Mouse (Mus musculus) midbrain, embryonic 15.5 days (tissue): ENCODE results near the gene Fat3. TPM values are rescaled to one million over a fixed set of nuclear protein-coding genes. Genes with fewer than 3 reads are reported as not detected.

Experiments used
- ATAC-seq: fragments of 200-750 bp; cut with Nextera tagmentation; replicated peaks from 2 replicates; pipeline ENCODE4 v1.8.0; 2017; ENCODE audit warnings: moderate TSS enrichment
- H3K27ac ChIP-seq: fragments of 300-500 bp; sonication (generic); 2 replicates; pipeline ENCODE4 v1.5.1; 2015; ENCODE audit warnings: mild to moderate bottlenecking, inconsistent platforms
- H3K27me3 ChIP-seq: fragments of 300-500 bp; sonication (generic); replicated peaks from 2 replicates; pipeline ENCODE4 v1.6.1; 2015; ENCODE audit warnings: inconsistent platforms
- H3K36me3 ChIP-seq: fragments of 300-500 bp; sonication (generic); replicated peaks from 2 replicates; pipeline ENCODE4 v1.6.1; 2015; ENCODE audit warnings: inconsistent platforms
- H3K4me1 ChIP-seq: fragments of 300-500 bp; sonication (generic); 2 replicates; pipeline ENCODE4 v1.6.1; 2015; ENCODE audit warnings: inconsistent platforms
- H3K4me2 ChIP-seq: fragments of 300-500 bp; sonication (generic); 2 replicates; pipeline ENCODE4 v1.6.1; 2015; ENCODE audit warnings: inconsistent platforms, mild to moderate bottlenecking, moderate library complexity
- H3K4me3 ChIP-seq: fragments of 300-500 bp; sonication (generic); 2 replicates; pipeline ENCODE4 v1.5.1; 2015; ENCODE audit warnings: mild to moderate bottlenecking, inconsistent platforms
- H3K9ac ChIP-seq: fragments of 300-500 bp; sonication (generic); 2 replicates; pipeline ENCODE4 v1.6.1; 2015; ENCODE audit warnings: mild to moderate bottlenecking, inconsistent platforms
- H3K9me3 ChIP-seq: fragments of 300-500 bp; sonication (generic); 2 replicates; pipeline ENCODE4 v1.6.1; 2016; ENCODE audit warnings: inconsistent platforms
- WGBS: fragments of 180-500 bp; shearing (Covaris S2); methylation state at CpG from one replicate; pipeline ENCODE4 v1.1.7; 2015; ENCODE audit warnings: mixed read lengths; 5-methylcytosine and 5-hydroxymethylcytosine counted together
- polyA plus RNA-seq: library from polyadenylated mRNA; unstranded; fragments of >200 nt; fragmentation: Nextera tagmentation; extraction: Ambion mirVana; gene quantifications from 2 replicates; pipeline ENCODE4 v1.2.1, GENCODE M21; 2015

Fat3 gene
- polyA plus RNA-seq, 1 experiment from 2014 or later = 15.5 TPM

DNA sequence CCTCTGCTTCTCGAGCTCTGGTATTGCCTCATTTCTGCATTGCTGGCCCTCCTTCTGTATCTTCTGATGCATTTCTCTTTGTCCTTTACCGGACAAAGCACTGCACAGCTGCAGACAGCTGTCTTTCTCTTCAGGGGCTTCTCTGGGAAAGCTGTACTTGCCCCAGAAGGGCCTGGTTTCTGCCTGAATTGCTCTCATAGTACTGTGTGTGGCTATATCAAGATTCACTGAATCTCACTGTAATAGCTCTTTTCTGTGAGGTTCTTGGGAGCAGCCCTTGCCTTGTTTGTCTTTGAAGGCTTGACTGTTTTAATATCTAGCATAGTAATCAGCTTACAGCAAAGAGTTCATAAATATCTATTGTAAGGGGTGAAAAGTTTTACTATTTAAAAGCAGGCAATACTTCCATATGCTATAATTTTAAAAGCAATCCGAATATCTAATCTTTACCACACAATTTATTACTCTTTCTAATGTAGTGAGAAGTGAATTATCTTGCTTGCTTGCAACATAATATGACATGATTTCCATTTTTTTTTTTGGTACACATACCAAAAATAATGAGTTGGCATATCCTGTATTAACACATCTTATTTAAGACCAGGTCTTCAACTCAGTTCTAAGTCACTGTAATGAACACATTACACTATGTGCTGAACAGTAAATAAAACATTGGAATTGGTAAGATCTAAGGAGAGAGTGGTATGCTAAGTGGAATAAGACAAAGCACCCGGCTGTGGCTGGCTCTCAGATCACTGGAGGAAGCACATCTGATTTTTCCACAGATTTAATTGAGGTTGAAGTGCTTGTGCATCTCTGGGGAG is 348.1 kb downstream of the Fat3 start:
- ATAC-seq = no peak
- Histone ChIP-seq H3K36me3 (no peaks in the 10 kb centered on the region), H3K4me1 (0 out of 2 replicates have a peak, but pooled peaks cover 6% of the 10 kb centered on the region), H3K9me3 (no peaks in the 10 kb centered on the region), H3K27ac (no peak overlapping the region), H3K9ac (no peak overlapping the region), H3K27me3 (no peaks in the 10 kb centered on the region), H3K4me3 (no peak overlapping the region), H3K4me2 (no peak overlapping the region)
- WGBS = 41% methylated on average over 4 of the region's 4 CpGs

DNA sequence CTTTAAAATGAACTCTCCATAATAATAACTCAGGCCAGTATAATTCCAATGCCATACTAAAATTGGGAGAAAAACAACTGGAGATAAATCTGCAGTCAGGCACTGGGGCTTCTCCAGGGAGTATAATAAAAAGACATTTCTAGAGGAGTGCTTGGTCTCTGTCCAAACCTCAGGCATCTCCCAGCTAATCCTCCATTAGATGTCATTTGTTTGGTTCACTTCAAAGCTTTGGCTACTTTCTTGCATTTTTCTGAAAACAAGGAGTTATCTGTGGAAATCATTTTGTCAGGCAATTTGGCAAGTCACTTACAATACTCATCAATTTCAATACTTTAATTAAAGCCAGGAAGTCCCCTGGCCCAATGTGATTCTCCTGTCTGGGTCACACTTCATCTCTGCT is 351.0 kb downstream of the Fat3 start:
- Histone ChIP-seq H3K27ac (no peak overlapping the region), H3K9ac (no peak overlapping the region), H3K4me2 (no peak overlapping the region), H3K27me3 (no peaks in the 10 kb centered on the region), H3K36me3 (no peaks in the 10 kb centered on the region), H3K9me3 (no peaks in the 10 kb centered on the region), H3K4me1 (0 out of 2 replicates have a peak, but pooled peaks cover 10% of the 10 kb centered on the region), H3K4me3 (no peak overlapping the region)
- ATAC-seq = no peak

DNA sequence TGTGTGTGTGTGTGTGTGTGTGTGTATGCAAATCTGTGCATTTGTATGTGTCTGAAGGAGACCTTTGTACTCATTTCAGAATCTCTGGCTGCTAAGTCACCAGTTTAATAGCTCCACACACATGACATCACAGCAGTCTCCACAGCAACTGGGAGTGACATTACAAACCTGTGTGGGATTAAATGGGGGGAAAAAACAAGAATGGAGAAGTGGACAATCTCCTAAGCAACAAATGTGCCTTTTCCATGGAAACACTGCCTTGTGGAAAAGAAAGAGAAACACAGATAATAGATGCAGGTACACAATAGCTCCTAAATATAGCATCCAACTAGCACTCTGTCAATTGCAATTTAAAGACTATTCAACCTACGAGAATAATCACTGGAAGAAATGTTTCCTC is 353.4 kb downstream of the Fat3 start:
- no peaks in the 10 kb centered on the region for H3K27me3 ChIP-seq
- no peaks in the 10 kb centered on the region for H3K9me3 ChIP-seq
- peak overlapping the region; percentile 42; the same call in 1 of the 2 replicates for H3K27ac ChIP-seq
- WGBS = 3% methylated on average over 1 of the region's 1 CpGs
- H3K4me2 ChIP-seq = no peak overlapping the region
- H3K4me3 ChIP-seq = no peak overlapping the region
- peak; percentile 62 for ATAC-seq
- no peaks in the 10 kb centered on the region for H3K36me3 ChIP-seq
- no peak overlapping the region for H3K9ac ChIP-seq
- 0 out of 2 replicates have a peak, but pooled peaks cover 10% of the 10 kb centered on the region for H3K4me1 ChIP-seq

DNA sequence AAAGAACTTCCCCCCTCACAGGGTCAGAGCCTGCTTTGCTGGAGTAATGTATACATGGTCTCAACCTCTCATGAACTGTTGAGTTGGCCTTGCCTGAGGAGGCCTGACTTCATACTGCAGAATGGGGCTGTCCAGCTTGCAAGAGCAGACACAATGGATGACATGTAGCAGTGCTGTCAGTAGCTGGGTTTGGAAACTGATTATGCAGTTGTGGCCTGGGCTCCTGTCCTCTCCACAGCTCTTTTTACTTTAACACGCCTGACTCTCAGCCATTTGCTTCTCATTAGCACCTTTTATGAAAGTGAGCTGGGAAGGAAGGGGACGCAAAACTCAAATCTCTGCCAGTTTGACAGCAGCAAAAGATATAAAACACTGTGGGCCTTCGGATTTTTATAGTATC is 356.4 kb downstream of the Fat3 start:
- no peaks in the 10 kb centered on the region for H3K36me3 ChIP-seq
- H3K9me3 ChIP-seq = no peaks in the 10 kb centered on the region
- 66% methylated on average over 3 of the region's 3 CpGs for WGBS
- ATAC-seq = no peak
- no peaks in the 10 kb centered on the region for H3K27me3 ChIP-seq
- no peak overlapping the region for H3K4me3 ChIP-seq
- no peak overlapping the region for H3K9ac ChIP-seq
- 0 out of 2 replicates have a peak, but pooled peaks cover 10% of the 10 kb centered on the region for H3K4me1 ChIP-seq
- no peak overlapping the region for H3K27ac ChIP-seq
- H3K4me2 ChIP-seq = no peak overlapping the region

DNA sequence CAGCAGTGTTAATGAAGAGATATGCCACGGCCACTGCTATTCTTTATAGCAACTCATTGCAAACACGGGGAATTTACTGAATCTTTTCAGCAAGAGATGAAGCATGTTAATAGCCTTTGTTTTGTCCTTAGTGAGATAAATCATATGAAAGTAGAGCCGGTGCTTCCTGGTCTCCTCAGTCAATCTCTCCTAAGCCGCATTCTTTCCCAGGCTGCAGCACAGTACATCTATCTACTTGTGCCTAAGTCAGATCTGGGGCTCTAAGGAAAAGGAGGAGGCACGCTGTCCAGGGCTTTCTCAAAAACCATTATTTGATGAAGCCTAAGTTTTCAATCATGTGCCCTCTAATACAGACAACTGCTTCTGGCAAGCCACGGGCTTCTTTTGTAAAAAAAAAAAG is 361.8 kb downstream of the Fat3 start:
- no peaks in the 10 kb centered on the region for H3K36me3 ChIP-seq
- H3K4me3 ChIP-seq = no peak overlapping the region
- H3K27me3 ChIP-seq = no peaks in the 10 kb centered on the region
- H3K4me2 ChIP-seq = no peak overlapping the region
- H3K9ac ChIP-seq = no peak overlapping the region
- H3K4me1 ChIP-seq = 0 out of 2 replicates have a peak, but pooled peaks cover 4% of the 10 kb centered on the region
- H3K9me3 ChIP-seq = no peaks in the 10 kb centered on the region
- peak overlapping the region; percentile 21; the same call in 1 of the 2 replicates for H3K27ac ChIP-seq
- no peak for ATAC-seq
- WGBS = 34% methylated on average over 6 of the region's 6 CpGs

DNA sequence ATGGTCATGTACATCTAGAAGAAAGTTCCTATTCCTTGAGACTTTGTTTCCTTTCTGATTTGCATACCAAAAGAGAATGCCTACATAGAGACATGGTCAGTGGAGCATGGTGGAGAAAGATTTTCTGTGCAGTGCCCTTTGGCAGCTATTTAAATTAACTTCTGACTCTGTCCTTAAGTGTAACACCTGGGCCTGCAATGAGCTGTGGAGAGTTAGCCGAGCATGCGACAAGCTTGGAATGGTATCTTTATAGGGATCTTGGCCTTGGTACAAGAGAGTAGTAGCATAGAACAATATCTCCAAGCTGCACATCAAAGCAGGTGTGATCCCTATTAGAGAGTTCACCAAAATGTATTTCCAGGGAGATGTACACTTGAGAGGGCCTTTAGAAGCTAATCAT is 368.0 kb downstream of the Fat3 start:
- Histone ChIP-seq H3K4me2 (no peak overlapping the region), H3K27ac (no peak overlapping the region), H3K4me1 (no peaks in the 10 kb centered on the region), H3K4me3 (no peak overlapping the region), H3K9me3 (no peaks in the 10 kb centered on the region), H3K9ac (no peak overlapping the region), H3K36me3 (no peaks in the 10 kb centered on the region), H3K27me3 (no peaks in the 10 kb centered on the region)
- no peak for ATAC-seq
- 81% methylated on average over 2 of the region's 2 CpGs for WGBS

DNA sequence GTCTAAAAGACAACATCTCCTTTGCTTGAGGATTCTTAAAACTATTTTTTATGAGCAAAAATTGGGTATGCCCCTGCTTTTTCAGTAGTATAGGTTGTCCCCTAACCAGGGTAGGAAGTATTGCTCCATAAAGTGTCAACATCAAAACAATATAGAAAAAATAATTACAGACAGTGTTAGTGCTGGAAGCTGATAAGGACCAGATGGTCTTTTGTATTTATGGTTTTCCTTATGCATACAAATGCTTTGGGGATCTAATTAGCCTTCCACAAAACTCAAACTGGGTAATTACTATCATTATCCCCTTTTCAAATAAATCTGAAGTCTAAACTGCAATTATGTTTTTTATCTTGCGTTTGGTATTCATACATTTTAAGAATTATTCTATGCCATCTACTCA is 368.5 kb downstream of the Fat3 start:
- no peaks in the 10 kb centered on the region for H3K9me3 ChIP-seq
- no peak overlapping the region for H3K4me2 ChIP-seq
- no peaks in the 10 kb centered on the region for H3K4me1 ChIP-seq
- H3K4me3 ChIP-seq = no peak overlapping the region
- no peaks in the 10 kb centered on the region for H3K36me3 ChIP-seq
- WGBS = 64% methylated on average over 1 of the region's 1 CpGs
- no peak overlapping the region for H3K9ac ChIP-seq
- no peak for ATAC-seq
- H3K27ac ChIP-seq = no peak overlapping the region
- H3K27me3 ChIP-seq = no peaks in the 10 kb centered on the region

DNA sequence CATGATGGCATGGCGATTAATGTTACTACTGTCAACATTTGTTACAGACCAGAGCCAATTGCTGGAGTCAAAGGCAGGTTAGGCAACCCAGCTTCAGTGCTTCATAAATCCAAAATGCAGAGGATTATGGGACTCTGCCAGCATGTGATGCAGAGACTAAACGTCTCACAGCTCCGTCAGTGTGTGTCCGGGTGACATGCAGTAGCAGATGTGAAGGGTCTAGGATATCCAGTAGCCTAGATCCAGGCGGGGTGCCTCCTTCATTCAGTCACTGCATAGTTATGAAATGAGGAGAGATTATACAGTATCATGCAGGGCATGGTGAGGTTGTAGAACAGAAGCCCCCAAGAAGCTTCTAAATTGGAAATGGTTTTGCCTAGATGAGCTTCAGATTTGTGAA is 379.3 kb downstream of the Fat3 start:
- H3K36me3 ChIP-seq = no peaks in the 10 kb centered on the region
- no peaks in the 10 kb centered on the region for H3K4me1 ChIP-seq
- H3K9me3 ChIP-seq = no peaks in the 10 kb centered on the region
- H3K27me3 ChIP-seq = no peaks in the 10 kb centered on the region
- WGBS = 70% methylated on average over 5 of the region's 5 CpGs
- H3K4me2 ChIP-seq = no peak overlapping the region
- no peak overlapping the region for H3K4me3 ChIP-seq
- H3K9ac ChIP-seq = no peak overlapping the region
- ATAC-seq = no peak
- no peak overlapping the region for H3K27ac ChIP-seq

DNA sequence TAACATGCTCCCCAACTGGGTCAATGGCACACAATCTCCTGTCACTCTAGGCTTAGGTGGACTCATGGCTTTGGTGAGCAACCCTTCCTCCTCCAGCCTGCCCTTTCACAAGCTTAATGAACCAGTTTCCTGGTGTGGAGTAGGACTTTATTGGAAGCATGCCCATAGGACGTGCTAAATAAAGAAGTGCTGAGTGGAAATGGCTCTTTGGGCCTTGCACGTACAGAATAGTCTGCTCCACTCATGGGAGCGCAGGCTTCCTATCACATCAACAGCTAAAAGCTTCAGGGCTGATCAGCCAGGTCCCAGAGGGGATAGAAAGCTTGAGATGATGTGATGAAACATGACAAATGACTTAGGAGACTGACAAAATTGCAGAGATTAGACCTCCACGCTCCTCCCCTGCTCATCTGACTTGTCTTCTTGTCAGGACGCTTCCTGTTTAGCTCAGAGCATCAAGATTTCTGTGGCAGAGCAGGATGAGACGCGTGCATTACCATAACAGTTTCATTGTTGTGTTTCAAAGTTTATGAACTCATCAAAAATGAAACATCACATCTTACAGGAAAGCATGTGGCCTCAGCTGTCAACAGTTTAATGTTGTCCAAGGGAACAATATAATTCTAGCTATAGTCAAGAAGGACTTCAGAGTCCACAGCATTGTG is 386.1 kb downstream of the Fat3 start:
- Histone ChIP-seq H3K27me3 (no peaks in the 10 kb centered on the region), H3K9me3 (no peaks in the 10 kb centered on the region), H3K9ac (no peak overlapping the region), H3K36me3 (no peaks in the 10 kb centered on the region), H3K4me1 (peaks cover 4% of the 10 kb centered on the region; the same call in 1 of the 2 replicates), H3K4me3 (no peak overlapping the region), H3K27ac (no peak overlapping the region), H3K4me2 (no peak overlapping the region)
- WGBS = 58% methylated on average over 7 of the region's 7 CpGs
- ATAC-seq = 0 out of 2 replicates have a peak, but pooled peaks have one; percentile 45

DNA sequence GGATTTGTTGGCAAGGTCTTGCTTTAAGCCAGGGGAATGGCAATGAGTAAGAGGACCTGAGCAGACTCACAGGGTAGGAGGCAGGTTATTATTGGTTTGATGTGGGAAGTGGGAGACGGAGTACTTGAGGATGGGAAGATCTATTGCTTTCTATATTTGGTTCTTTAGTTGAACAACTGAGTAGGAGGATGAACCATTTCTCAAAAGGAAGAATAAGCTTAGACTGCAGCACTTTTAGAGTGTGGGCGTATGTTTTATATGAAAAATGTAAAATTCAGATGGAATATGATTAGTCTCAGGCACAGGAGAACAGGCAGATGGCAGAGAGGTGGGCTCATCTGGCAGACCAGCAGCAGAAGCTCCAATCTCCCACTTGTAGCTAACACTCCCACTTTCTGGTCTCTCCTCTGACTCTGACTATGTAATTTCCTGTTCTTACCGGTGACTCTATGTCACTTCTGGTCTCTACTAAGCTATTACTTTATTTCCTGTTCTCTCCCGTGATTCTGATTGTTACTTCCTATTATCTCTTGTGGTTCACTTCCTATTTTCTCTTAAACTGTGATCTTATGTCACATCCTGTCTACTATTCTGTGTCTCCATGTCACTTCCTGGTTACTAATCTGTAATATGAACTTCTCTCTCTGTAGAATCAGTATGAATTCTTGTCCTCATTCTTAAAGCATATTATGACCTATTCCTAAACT is 387.0 kb downstream of the Fat3 start:
- Histone ChIP-seq H3K4me3 (no peak overlapping the region), H3K9me3 (no peaks in the 10 kb centered on the region), H3K27ac (no peak overlapping the region), H3K4me2 (no peak overlapping the region), H3K36me3 (no peaks in the 10 kb centered on the region), H3K27me3 (no peaks in the 10 kb centered on the region), H3K4me1 (peaks cover 4% of the 10 kb centered on the region; the same call in 1 of the 2 replicates), H3K9ac (no peak overlapping the region)
- ATAC-seq = no peak
- 90% methylated on average over 4 of the region's 4 CpGs for WGBS

DNA sequence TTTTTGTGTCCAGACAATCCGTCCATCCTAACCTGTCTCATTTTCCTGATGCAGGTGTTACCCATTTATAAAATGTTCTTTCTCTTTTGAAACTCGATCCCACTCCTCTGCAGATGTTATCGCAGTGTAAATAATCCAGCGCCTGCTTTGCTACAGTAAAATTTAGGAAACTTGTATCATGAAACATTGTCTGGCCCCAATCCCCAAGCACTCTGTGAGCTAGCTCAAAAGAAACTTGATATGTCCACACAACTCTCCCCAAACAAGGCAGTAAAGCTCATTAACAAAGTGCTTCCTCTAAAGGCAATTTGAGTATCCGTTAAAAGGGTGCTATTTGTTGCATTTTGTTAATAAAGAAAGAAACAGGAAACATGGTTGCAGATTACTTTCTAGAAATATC is 393.2 kb downstream of the Fat3 start:
- Histone ChIP-seq H3K36me3 (no peaks in the 10 kb centered on the region), H3K9ac (no peak overlapping the region), H3K4me3 (no peak overlapping the region), H3K9me3 (no peaks in the 10 kb centered on the region), H3K4me1 (peaks cover 5% of the 10 kb centered on the region; the same call in 1 of the 2 replicates), H3K4me2 (no peak overlapping the region), H3K27ac (no peak overlapping the region), H3K27me3 (no peaks in the 10 kb centered on the region)
- WGBS = 84% methylated on average over 5 of the region's 5 CpGs
- no peak for ATAC-seq

DNA sequence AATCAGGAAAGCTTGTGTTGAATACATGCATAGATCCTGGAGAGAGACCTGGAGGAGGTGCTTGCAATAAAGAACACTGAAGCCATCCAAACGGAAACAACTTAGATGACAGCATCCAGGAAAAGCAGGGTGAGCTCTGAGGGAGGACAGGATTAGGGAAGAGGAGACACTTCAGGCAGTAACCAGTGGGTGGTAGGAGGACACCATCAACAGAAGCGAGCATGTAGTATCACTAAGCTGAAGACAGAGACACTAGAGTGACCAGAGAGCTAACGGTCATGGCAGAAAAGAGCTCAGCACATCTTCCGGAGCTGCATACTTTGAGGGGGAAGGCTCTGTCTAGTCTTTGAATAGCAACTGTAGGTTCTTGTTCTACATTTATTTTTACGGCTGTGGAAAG is 393.7 kb downstream of the Fat3 start:
- Histone ChIP-seq H3K27me3 (no peaks in the 10 kb centered on the region), H3K27ac (no peak overlapping the region), H3K4me3 (no peak overlapping the region), H3K4me1 (peaks cover 5% of the 10 kb centered on the region; the same call in 1 of the 2 replicates), H3K9ac (no peak overlapping the region), H3K36me3 (no peaks in the 10 kb centered on the region), H3K4me2 (no peak overlapping the region), H3K9me3 (no peaks in the 10 kb centered on the region)
- no peak for ATAC-seq
- 76% methylated on average over 5 of the region's 5 CpGs for WGBS
